Mouse (Mus musculus): ENCODE data around the gene Kcmf1.

DNA sequence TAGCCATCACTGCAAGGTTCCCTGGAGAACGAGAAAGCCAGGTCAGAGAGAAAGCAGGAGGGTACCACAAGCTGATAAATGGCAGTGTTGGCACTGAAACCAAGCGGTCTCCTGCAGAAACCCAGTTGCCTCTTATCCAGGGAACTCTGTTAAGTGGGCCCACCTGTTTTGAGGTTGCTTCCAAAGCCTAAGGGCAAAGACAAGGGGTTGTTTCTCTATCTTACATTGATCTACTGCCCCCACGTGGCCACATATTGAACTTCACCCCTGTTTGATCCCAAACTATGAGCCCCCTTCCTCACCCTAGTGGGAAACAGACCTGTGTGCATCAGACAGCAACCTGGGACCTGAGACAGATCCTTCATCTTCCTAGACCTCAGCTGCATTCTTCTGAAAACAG lies 68.5 kb downstream of the Kcmf1 start:
- TF ChIP-seq GATA1 (IDR thresholded peaks at IDR 0.05; ENCODE audit: borderline replicate concordance, low read length) (no peak), FLI1 (IDR thresholded peaks at IDR 0.05; ENCODE audit: low read length) (no peak)

Measured in megakaryocyte, embryonic 14.5 days (primary cell).